Mouse (Mus musculus) forebrain, embryonic 11.5 days (tissue): Measurements from ENCODE around the gene Chrna4. TPM values are rescaled to one million over a fixed set of nuclear protein-coding genes. Genes with fewer than 3 reads are reported as not detected.

Experiments
- ATAC-seq: fragments of 200-750 bp; cut with Nextera tagmentation; replicated peaks from 2 replicates; pipeline ENCODE4 v1.8.0; 2017; ENCODE audit warnings: moderate TSS enrichment; ENCODE audit not compliant: low FRiP score
- DNase-seq: peaks from one replicate; pipeline ENCODE4 v3.0.0-alpha.2; 2017; ENCODE audit warnings: low spot score
- H3K27ac ChIP-seq: fragments of 300-500 bp; sonication (generic); 2 replicates; pipeline ENCODE4 v1.5.1; 2014; ENCODE audit warnings: low read depth, low read length
- H3K27me3 ChIP-seq: fragments of 300-500 bp; sonication (generic); 2 replicates; pipeline ENCODE4 v1.6.1; 2014; ENCODE audit warnings: mild to moderate bottlenecking, low read length, mixed read lengths; ENCODE audit not compliant: control insufficient read depth, insufficient read depth
- H3K36me3 ChIP-seq: fragments of 300-500 bp; sonication (generic); 2 replicates; pipeline ENCODE4 v1.6.1; 2014; ENCODE audit warnings: mild to moderate bottlenecking, low read length, moderate library complexity, mixed read lengths; ENCODE audit not compliant: control insufficient read depth, insufficient read depth
- H3K4me1 ChIP-seq: fragments of 300-500 bp; sonication (generic); replicated peaks from 2 replicates; pipeline ENCODE4 v1.6.1; 2014; ENCODE audit warnings: low read length, mixed read lengths; ENCODE audit not compliant: control insufficient read depth, insufficient read depth
- H3K4me2 ChIP-seq: fragments of 300-500 bp; sonication (generic); 2 replicates; pipeline ENCODE4 v1.6.1; 2014; ENCODE audit warnings: low read depth, mild to moderate bottlenecking, low read length, moderate library complexity, mixed read lengths; ENCODE audit not compliant: severe bottlenecking
- H3K4me3 ChIP-seq: fragments of 300-500 bp; sonication (generic); 2 replicates; pipeline ENCODE4 v1.5.1; 2014; ENCODE audit warnings: low read depth, low read length
- H3K9ac ChIP-seq: fragments of 300-500 bp; sonication (generic); 2 replicates; pipeline ENCODE4 v1.6.1; 2014; ENCODE audit warnings: low read length
- H3K9me3 ChIP-seq: fragments of 300-500 bp; sonication (generic); 2 replicates; pipeline ENCODE4 v1.6.1; 2016; ENCODE audit warnings: low read length, mixed read lengths; ENCODE audit not compliant: control insufficient read depth
- WGBS: fragments of 180-500 bp; shearing (Covaris S2); extraction: QIAGEN DNeasy Blood & Tissue Kit; methylation state at CpG from one replicate; pipeline ENCODE4 v1.1.7; 2014; 5-methylcytosine and 5-hydroxymethylcytosine counted together
- polyA plus RNA-seq: library from polyadenylated mRNA; unstranded; fragments of >200 nt; fragmentation: Nextera tagmentation; extraction: Ambion mirVana; gene quantifications from 2 replicates; pipeline ENCODE4 v1.2.1, GENCODE M21; 2014

The Chrna4 gene
- polyA plus RNA-seq, 1 experiment from 2014 or later, result 18.7 TPM

- no peak overlapping the region for H3K9ac ChIP-seq
- H3K4me3 ChIP-seq, result no peak overlapping the region
- H3K4me2 ChIP-seq, result no peak overlapping the region
- DNase-seq (peak; percentile 91), ATAC-seq (peak; percentile 55; the same call in 1 of the 2 replicates)
- no peaks in the 10 kb centered on the region for H3K36me3 ChIP-seq
- no peaks in the 10 kb centered on the region for H3K4me1 ChIP-seq
- WGBS, result 60% methylated on average over 7 of the region's 7 CpGs
- H3K27ac ChIP-seq, result no peak overlapping the region
- no peaks in the 10 kb centered on the region for H3K27me3 ChIP-seq
- H3K9me3 ChIP-seq, result no peaks in the 10 kb centered on the region
Observed at GRCm38 (mm10) chr2:181071706-181072402, 28.5 kb upstream of the Chrna4 start.

- H3K36me3 ChIP-seq, result no peaks in the 10 kb centered on the region
- H3K4me3 ChIP-seq, result no peak overlapping the region
- no peak overlapping the region for H3K4me2 ChIP-seq
- WGBS, result 72% methylated on average over 7 of the region's 7 CpGs
- H3K9me3 ChIP-seq, result no peaks in the 10 kb centered on the region
- no peaks in the 10 kb centered on the region for H3K4me1 ChIP-seq
- no peak overlapping the region for H3K27ac ChIP-seq
- ATAC-seq (no peak), DNase-seq (no peak)
- no peak overlapping the region for H3K9ac ChIP-seq
- H3K27me3 ChIP-seq, result no peaks in the 10 kb centered on the region
Observed at GRCm38 (mm10) chr2:181070136-181070535, 26.8 kb upstream of the Chrna4 start.

- no peak overlapping the region for H3K27ac ChIP-seq
- H3K9me3 ChIP-seq, result no peaks in the 10 kb centered on the region
- no peaks in the 10 kb centered on the region for H3K36me3 ChIP-seq
- DNase-seq (no peak), ATAC-seq (no peak)
- H3K4me3 ChIP-seq, result no peak overlapping the region
- 89% methylated on average over 5 of the region's 5 CpGs for WGBS
- no peaks in the 10 kb centered on the region for H3K27me3 ChIP-seq
- no peaks in the 10 kb centered on the region for H3K4me1 ChIP-seq
- H3K9ac ChIP-seq, result no peak overlapping the region
- H3K4me2 ChIP-seq, result no peak overlapping the region
Observed at GRCm38 (mm10) chr2:181068499-181068898, 25.2 kb upstream of the Chrna4 start.

GRCm38 (mm10) chr2:181065827-181066226 lies 22.5 kb upstream of the Chrna4 start:
- WGBS, result 72% methylated on average over 4 of the region's 4 CpGs
- no peak overlapping the region for H3K4me2 ChIP-seq
- no peaks in the 10 kb centered on the region for H3K27me3 ChIP-seq
- DNase-seq, result no peak
- no peaks in the 10 kb centered on the region for H3K4me1 ChIP-seq
- no peaks in the 10 kb centered on the region for H3K9me3 ChIP-seq
- H3K4me3 ChIP-seq, result no peak overlapping the region
- no peaks in the 10 kb centered on the region for H3K36me3 ChIP-seq
- H3K9ac ChIP-seq, result no peak overlapping the region
- no peak for ATAC-seq
- no peak overlapping the region for H3K27ac ChIP-seq

- DNase-seq, result peak; percentile 87
- 24% methylated on average over 5 of the region's 5 CpGs for WGBS
Observed at GRCm38 (mm10) chr2:181060127-181060526, 16.8 kb upstream of the Chrna4 start.

GRCm38 (mm10) chr2:181058193-181058592 lies 14.8 kb upstream of the Chrna4 start:
- Histone ChIP-seq H3K9me3 (no peaks in the 10 kb centered on the region), H3K27me3 (no peaks in the 10 kb centered on the region), H3K36me3 (no peaks in the 10 kb centered on the region), H3K27ac (no peak overlapping the region), H3K4me1 (0 out of 2 replicates have a peak, but pooled peaks cover 2% of the 10 kb centered on the region), H3K4me2 (no peak overlapping the region), H3K9ac (no peak overlapping the region), H3K4me3 (no peak overlapping the region)
- DNase-seq (no peak), ATAC-seq (no peak)
- 61% methylated on average over 3 of the region's 3 CpGs for WGBS

More at GRCm38 (mm10) chr2:181060127-181060526, 16.8 kb upstream of the Chrna4 start:
- Histone ChIP-seq H3K27me3 (no peaks in the 10 kb centered on the region), H3K36me3 (no peaks in the 10 kb centered on the region), H3K9ac (no peak overlapping the region), H3K4me3 (no peak overlapping the region), H3K4me1 (0 out of 2 replicates have a peak, but pooled peaks cover 2% of the 10 kb centered on the region), H3K27ac (no peak overlapping the region), H3K9me3 (no peaks in the 10 kb centered on the region), H3K4me2 (no peak overlapping the region)
- ATAC-seq, result peak; percentile 67; the same call in 1 of the 2 replicates

GRCm38 (mm10) chr2:181057341-181057740 lies 14.0 kb upstream of the Chrna4 start:
- no peaks in the 10 kb centered on the region for H3K27me3 ChIP-seq
- no peak for ATAC-seq
- H3K27ac ChIP-seq, result no peak overlapping the region
- 0 out of 2 replicates have a peak, but pooled peaks cover 2% of the 10 kb centered on the region for H3K4me1 ChIP-seq
- H3K4me3 ChIP-seq, result no peak overlapping the region
- WGBS, result 61% methylated on average over 8 of the region's 8 CpGs
- no peak for DNase-seq
- no peaks in the 10 kb centered on the region for H3K9me3 ChIP-seq
- no peak overlapping the region for H3K4me2 ChIP-seq
- H3K9ac ChIP-seq, result no peak overlapping the region
- H3K36me3 ChIP-seq, result no peaks in the 10 kb centered on the region

- no peak overlapping the region for H3K4me2 ChIP-seq
- H3K27ac ChIP-seq, result no peak overlapping the region
- ATAC-seq (no peak), DNase-seq (no peak)
- no peak overlapping the region for H3K4me3 ChIP-seq
- no peaks in the 10 kb centered on the region for H3K36me3 ChIP-seq
- H3K4me1 ChIP-seq, result no peaks in the 10 kb centered on the region
- no peak overlapping the region for H3K9ac ChIP-seq
- WGBS, result 84% methylated on average over 1 of the region's 1 CpGs
- no peaks in the 10 kb centered on the region for H3K27me3 ChIP-seq
- no peaks in the 10 kb centered on the region for H3K9me3 ChIP-seq
Observed at GRCm38 (mm10) chr2:181052171-181052570, 8.8 kb upstream of the Chrna4 start.

GRCm38 (mm10) chr2:181048986-181049385 lies 5.6 kb upstream of the Chrna4 start:
- 89% methylated on average over 9 of the region's 9 CpGs for WGBS
- H3K4me1 ChIP-seq, result peaks cover 2% of the 10 kb centered on the region; the same call in 1 of the 2 replicates
- ATAC-seq (no peak), DNase-seq (no peak)
- H3K4me3 ChIP-seq, result no peak overlapping the region
- H3K27ac ChIP-seq, result no peak overlapping the region
- H3K27me3 ChIP-seq, result no peaks in the 10 kb centered on the region
- H3K9me3 ChIP-seq, result no peaks in the 10 kb centered on the region
- H3K9ac ChIP-seq, result no peak overlapping the region
- H3K36me3 ChIP-seq, result no peaks in the 10 kb centered on the region
- H3K4me2 ChIP-seq, result no peak overlapping the region
